Mouse (Mus musculus) midbrain, embryonic 13.5 days (tissue): Measurements from ENCODE around the gene Gpr180. TPM values are rescaled to one million over a fixed set of nuclear protein-coding genes. Genes with fewer than 3 reads are reported as not detected.
A peak's percentile ranks its signal among the peaks of the same experiment; 100 is the strongest.
"Not testable (repeated sequence)": the region's sequence is repeated elsewhere in the genome, so short reads cannot be mapped to it uniquely, and the experiment has no call there.

ENCODE experiments used
- ATAC-seq: fragments of 200-750 bp; cut with Nextera tagmentation; 2 replicates; pipeline ENCODE4 v1.8.0; 2017; ENCODE audit warnings: mild to moderate bottlenecking, moderate TSS enrichment, moderate library complexity
- H3K27ac ChIP-seq: fragments of 300-500 bp; sonication (generic); 2 replicates; pipeline ENCODE4 v1.5.1; 2015; ENCODE audit warnings: inconsistent platforms, mild to moderate bottlenecking, moderate library complexity
- H3K27me3 ChIP-seq: fragments of 300-500 bp; sonication (generic); 2 replicates; pipeline ENCODE4 v1.6.1; 2015; ENCODE audit warnings: mild to moderate bottlenecking, inconsistent platforms
- H3K36me3 ChIP-seq: fragments of 300-500 bp; sonication (generic); 2 replicates; pipeline ENCODE4 v1.6.1; 2015; ENCODE audit warnings: mild to moderate bottlenecking, inconsistent platforms
- H3K4me1 ChIP-seq: fragments of 300-500 bp; sonication (generic); replicated peaks from 2 replicates; pipeline ENCODE4 v1.6.1; 2015; ENCODE audit warnings: inconsistent platforms
- H3K4me2 ChIP-seq: fragments of 300-500 bp; sonication (generic); replicated peaks from 2 replicates; pipeline ENCODE4 v1.6.1; 2015; ENCODE audit warnings: moderate library complexity, mild to moderate bottlenecking, inconsistent platforms
- H3K4me3 ChIP-seq: fragments of 300-500 bp; sonication (generic); replicated peaks from 2 replicates; pipeline ENCODE4 v1.5.1; 2015; ENCODE audit warnings: mild to moderate bottlenecking, inconsistent platforms
- H3K9ac ChIP-seq: fragments of 300-500 bp; sonication (generic); replicated peaks from 2 replicates; pipeline ENCODE4 v1.6.1; 2015; ENCODE audit warnings: mild to moderate bottlenecking, inconsistent platforms
- H3K9me3 ChIP-seq: fragments of 300-500 bp; sonication (generic); 2 replicates; pipeline ENCODE4 v1.6.1; 2016; ENCODE audit warnings: mild to moderate bottlenecking, inconsistent platforms
- WGBS: fragments of 180-500 bp; shearing (Covaris S2); methylation state at CpG from one replicate; pipeline ENCODE4 v1.1.7; 2015; 5-methylcytosine and 5-hydroxymethylcytosine counted together
- polyA plus RNA-seq: library from polyadenylated mRNA; unstranded; fragments of >200 nt; fragmentation: Nextera tagmentation; extraction: Ambion mirVana; gene quantifications from 2 replicates; pipeline ENCODE4 v1.2.1, GENCODE M21; 2015

Gene Gpr180
- polyA plus RNA-seq, 1 experiment from 2014 or later, result 33.4 TPM

DNA sequence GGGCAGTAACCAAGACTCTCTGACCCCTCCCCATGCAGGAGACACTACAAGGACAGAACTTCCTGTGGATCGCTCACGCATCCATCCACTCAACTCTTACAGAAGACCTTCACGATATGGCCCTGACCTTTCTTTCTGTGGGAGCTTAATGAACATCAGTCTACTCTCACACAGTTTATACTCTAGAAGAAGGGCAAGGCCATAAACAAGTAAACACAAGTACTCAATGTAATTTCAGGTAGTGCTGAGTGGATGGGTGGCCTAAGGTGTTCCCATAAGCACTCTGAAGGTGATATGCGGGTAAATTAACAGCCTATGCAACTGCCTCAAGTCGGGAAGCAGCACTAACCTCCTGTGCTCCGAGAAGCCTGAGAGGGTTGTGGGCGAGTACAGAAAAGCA lies 5.5 kb upstream of the Gpr180 start:
- peaks cover 28% of the 10 kb centered on the region for H3K36me3 ChIP-seq
- WGBS, result 84% methylated on average over 7 of the region's 7 CpGs
- no peak for ATAC-seq
- no peaks in the 10 kb centered on the region for H3K9me3 ChIP-seq
- peak overlapping the region; percentile 74 for H3K4me3 ChIP-seq
- peak overlapping the region; percentile 78 for H3K4me2 ChIP-seq
- no peak overlapping the region for H3K27ac ChIP-seq
- peak overlapping the region; percentile 83 for H3K9ac ChIP-seq
- H3K27me3 ChIP-seq, result peaks cover 7% of the 10 kb centered on the region; the same call in 1 of the 2 replicates
- H3K4me1 ChIP-seq, result peaks cover 27% of the 10 kb centered on the region

- ATAC-seq, result peak; percentile 30; the same call in 1 of the 2 replicates
- Histone ChIP-seq H3K4me1 (peaks cover 27% of the 10 kb centered on the region), H3K9ac (peak overlapping the region; percentile 83), H3K36me3 (peaks cover 22% of the 10 kb centered on the region), H3K4me2 (peak overlapping the region; percentile 78), H3K4me3 (peak overlapping the region; percentile 74), H3K27me3 (peaks cover 7% of the 10 kb centered on the region; the same call in 1 of the 2 replicates), H3K27ac (0 out of 2 replicates have a peak overlapping the region, but pooled peaks have one; percentile 32), H3K9me3 (no peaks in the 10 kb centered on the region)
- 11% methylated on average over 21 of the region's 21 CpGs for WGBS
Measured at GRCm38 (mm10) chr14:118131931-118132641, 4.9 kb upstream of the Gpr180 start.

DNA sequence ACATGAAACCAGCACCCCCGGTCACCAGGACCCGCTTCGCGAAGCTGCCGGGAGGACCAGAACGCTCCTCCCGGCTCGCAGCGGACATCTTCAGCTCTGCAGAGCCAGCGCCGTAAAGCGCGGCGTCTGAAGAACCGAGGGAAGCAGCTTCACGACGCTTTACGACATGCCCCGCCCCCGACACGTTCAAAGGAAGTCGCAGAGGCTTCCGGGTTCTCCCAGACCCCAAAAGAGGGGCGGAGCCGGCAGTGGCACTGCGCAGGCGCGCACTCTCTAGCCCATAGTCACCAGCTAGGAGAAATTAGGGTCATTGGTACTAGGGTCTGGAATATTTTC lies 4.3 kb upstream of the Gpr180 start, which contains the start of gene Tgds:
Gene Tgds, minus strand, starts transcription at position 114 of the 336 bp plus-strand sequence.
- ATAC-seq, result peak; percentile 83
- Histone ChIP-seq H3K4me3 (peak within 1 kb of the TSS; percentile 74), H3K27ac (0 out of 2 replicates have a peak within 1 kb of the TSS, but pooled peaks have one; percentile 32), H3K9me3 (no peaks in the 10 kb centered on the region), H3K4me2 (peak within 1 kb of the TSS; percentile 78), H3K9ac (peak within 1 kb of the TSS; percentile 83), H3K36me3 (peaks cover 17% of the 10 kb centered on the region), H3K4me1 (peaks cover 31% of the 10 kb centered on the region), H3K27me3 (peaks cover 7% of the 10 kb centered on the region; the same call in 1 of the 2 replicates)
- WGBS, result 0% methylated on average over 28 of the region's 28 CpGs

GRCm38 (mm10) chr14:118137487-118137886 lies 529 bp downstream of the Gpr180 start:
- H3K4me2 ChIP-seq, result peak overlapping the region; percentile 91
- 1% methylated on average over 13 of the region's 13 CpGs for WGBS
- H3K27ac ChIP-seq, result peak overlapping the region; percentile 78; the same call in 1 of the 2 replicates
- peaks cover 7% of the 10 kb centered on the region; the same call in 1 of the 2 replicates for H3K27me3 ChIP-seq
- peaks cover 23% of the 10 kb centered on the region for H3K4me1 ChIP-seq
- H3K9ac ChIP-seq, result peak overlapping the region; percentile 86
- no peaks in the 10 kb centered on the region for H3K9me3 ChIP-seq
- peaks cover 26% of the 10 kb centered on the region for H3K36me3 ChIP-seq
- peak; percentile 38 for ATAC-seq
- peak overlapping the region; percentile 76 for H3K4me3 ChIP-seq

DNA sequence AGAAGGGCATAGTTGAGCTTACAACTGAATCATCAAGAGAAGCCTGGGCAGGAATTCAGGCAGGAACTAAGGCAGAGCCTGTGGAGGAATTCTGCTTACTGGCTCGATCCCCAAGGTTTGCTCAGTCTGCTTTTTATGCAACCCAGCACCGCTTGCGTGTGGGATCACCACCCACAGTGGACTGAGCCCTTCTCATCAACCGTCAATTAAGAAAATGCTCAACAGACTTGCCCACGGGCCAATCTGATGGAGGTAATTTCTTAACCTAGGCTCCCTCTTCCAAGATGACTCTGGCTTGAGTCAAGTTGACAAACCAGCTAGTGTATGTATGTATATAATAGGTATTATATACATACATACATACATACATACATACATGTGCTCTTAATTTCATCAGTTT lies 5.3 kb downstream of the Gpr180 start:
- peaks cover 13% of the 10 kb centered on the region for H3K4me1 ChIP-seq
- H3K27ac ChIP-seq, result no peak overlapping the region
- WGBS, result 94% methylated on average over 5 of the region's 5 CpGs
- no peak overlapping the region for H3K4me2 ChIP-seq
- no peak overlapping the region for H3K4me3 ChIP-seq
- no peaks in the 10 kb centered on the region for H3K27me3 ChIP-seq
- ATAC-seq, result no peak
- H3K9ac ChIP-seq, result no peak overlapping the region
- peaks cover 29% of the 10 kb centered on the region for H3K36me3 ChIP-seq
- no peaks in the 10 kb centered on the region for H3K9me3 ChIP-seq

- Histone ChIP-seq H3K4me1 (no peaks in the 10 kb centered on the region), H3K4me3 (no peak overlapping the region), H3K36me3 (peaks cover 15% of the 10 kb centered on the region), H3K27me3 (no peaks in the 10 kb centered on the region), H3K9ac (no peak overlapping the region), H3K9me3 (no peaks in the 10 kb centered on the region), H3K4me2 (no peak overlapping the region), H3K27ac (no peak overlapping the region)
- 96% methylated on average over 13 of the region's 13 CpGs for WGBS
- no peak for ATAC-seq
Measured at GRCm38 (mm10) chr14:118148046-118148445, 11.1 kb downstream of the Gpr180 start.

GRCm38 (mm10) chr14:118148554-118148953 lies 11.6 kb downstream of the Gpr180 start:
- no peaks in the 10 kb centered on the region for H3K27me3 ChIP-seq
- H3K36me3 ChIP-seq, result peaks cover 18% of the 10 kb centered on the region
- H3K9me3 ChIP-seq, result no peaks in the 10 kb centered on the region
- H3K4me1 ChIP-seq, result no peaks in the 10 kb centered on the region
- WGBS, result 72% methylated on average over 10 of the region's 10 CpGs
- no peak overlapping the region for H3K4me2 ChIP-seq
- H3K4me3 ChIP-seq, result no peak overlapping the region
- H3K27ac ChIP-seq, result no peak overlapping the region
- ATAC-seq, result no peak
- H3K9ac ChIP-seq, result no peak overlapping the region

- ATAC-seq, result no peak
- Histone ChIP-seq H3K27me3 (no peaks in the 10 kb centered on the region), H3K27ac (no peak overlapping the region), H3K4me1 (no peaks in the 10 kb centered on the region), H3K9ac (no peak overlapping the region), H3K4me3 (no peak overlapping the region), H3K36me3 (peaks cover 22% of the 10 kb centered on the region), H3K9me3 (no peaks in the 10 kb centered on the region), H3K4me2 (no peak overlapping the region)
- WGBS, result 90% methylated on average over 26 of the region's 26 CpGs
Measured at GRCm38 (mm10) chr14:118150656-118151551, 13.9 kb downstream of the Gpr180 start.

GRCm38 (mm10) chr14:118151651-118152293 lies 14.8 kb downstream of the Gpr180 start:
- Histone ChIP-seq H3K27me3 (no peaks in the 10 kb centered on the region), H3K4me2 (no peak overlapping the region), H3K9me3 (no peaks in the 10 kb centered on the region), H3K36me3 (peaks cover 26% of the 10 kb centered on the region), H3K4me1 (no peaks in the 10 kb centered on the region), H3K27ac (no peak overlapping the region), H3K9ac (no peak overlapping the region), H3K4me3 (no peak overlapping the region)
- 78% methylated on average over 5 of the region's 5 CpGs for WGBS
- ATAC-seq, result no peak

DNA sequence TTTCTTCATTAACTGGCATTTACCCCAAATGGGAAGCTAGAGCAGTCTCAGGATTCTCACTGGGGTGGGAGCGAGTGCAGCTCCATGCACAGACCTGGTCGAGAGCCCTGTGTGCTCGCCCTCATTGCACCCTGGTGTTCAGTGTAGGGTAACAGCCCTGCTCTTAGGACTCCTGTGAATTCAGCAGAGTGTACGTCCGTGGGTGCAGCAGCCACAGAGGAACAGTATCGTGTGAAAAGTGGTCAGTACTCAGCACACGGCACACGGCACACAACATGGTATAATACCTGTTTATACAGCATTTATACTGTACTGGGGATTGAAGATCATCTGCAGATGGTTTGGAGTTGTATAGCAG lies 15.3 kb downstream of the Gpr180 start:
- no peaks in the 10 kb centered on the region for H3K27me3 ChIP-seq
- no peaks in the 10 kb centered on the region for H3K9me3 ChIP-seq
- no peaks in the 10 kb centered on the region for H3K4me1 ChIP-seq
- ATAC-seq, result 0 out of 2 replicates have a peak, but pooled peaks have one; percentile 40
- H3K4me2 ChIP-seq, result no peak overlapping the region
- H3K9ac ChIP-seq, result no peak overlapping the region
- H3K36me3 ChIP-seq, result peaks cover 26% of the 10 kb centered on the region
- no peak overlapping the region for H3K27ac ChIP-seq
- WGBS, result 93% methylated on average over 8 of the region's 8 CpGs
- H3K4me3 ChIP-seq, result no peak overlapping the region

DNA sequence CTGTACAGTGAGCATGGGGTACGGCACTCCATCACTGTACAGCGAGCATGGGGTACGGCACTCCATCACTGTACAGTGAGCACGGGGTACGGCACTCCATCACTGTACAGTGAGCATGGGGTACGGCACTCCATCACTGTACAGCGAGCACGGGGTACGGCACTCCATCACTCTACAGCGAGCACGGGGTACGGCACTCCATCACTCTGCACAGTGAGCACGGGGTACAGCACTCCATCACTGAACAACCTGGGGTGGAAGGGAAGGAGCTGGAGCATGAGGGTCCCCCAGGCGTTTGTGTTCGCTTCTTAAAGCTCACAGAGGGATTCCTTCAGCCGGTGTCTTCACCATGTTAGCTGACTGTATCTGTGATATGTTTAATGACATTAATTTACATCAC lies 19.1 kb downstream of the Gpr180 start:
- H3K4me3 ChIP-seq, H3K27ac ChIP-seq, H3K4me2 ChIP-seq, H3K27me3 ChIP-seq, H3K9ac ChIP-seq, H3K9me3 ChIP-seq, H3K4me1 ChIP-seq, ATAC-seq: not testable (repeated sequence)
- peaks cover 32% of the 10 kb centered on the region for H3K36me3 ChIP-seq
- WGBS, result 97% methylated on average over 16 of the region's 16 CpGs
